Mouse (Mus musculus) ovary, adult 18-20 months (tissue): Measurements from ENCODE around the gene Mst1r.

Source experiments
- DNase-seq: peaks from one replicate; pipeline ENCODE4 v3.0.0; 2022; ENCODE audit warnings: low spot score, mixed read lengths

Mst1r gene

DNA sequence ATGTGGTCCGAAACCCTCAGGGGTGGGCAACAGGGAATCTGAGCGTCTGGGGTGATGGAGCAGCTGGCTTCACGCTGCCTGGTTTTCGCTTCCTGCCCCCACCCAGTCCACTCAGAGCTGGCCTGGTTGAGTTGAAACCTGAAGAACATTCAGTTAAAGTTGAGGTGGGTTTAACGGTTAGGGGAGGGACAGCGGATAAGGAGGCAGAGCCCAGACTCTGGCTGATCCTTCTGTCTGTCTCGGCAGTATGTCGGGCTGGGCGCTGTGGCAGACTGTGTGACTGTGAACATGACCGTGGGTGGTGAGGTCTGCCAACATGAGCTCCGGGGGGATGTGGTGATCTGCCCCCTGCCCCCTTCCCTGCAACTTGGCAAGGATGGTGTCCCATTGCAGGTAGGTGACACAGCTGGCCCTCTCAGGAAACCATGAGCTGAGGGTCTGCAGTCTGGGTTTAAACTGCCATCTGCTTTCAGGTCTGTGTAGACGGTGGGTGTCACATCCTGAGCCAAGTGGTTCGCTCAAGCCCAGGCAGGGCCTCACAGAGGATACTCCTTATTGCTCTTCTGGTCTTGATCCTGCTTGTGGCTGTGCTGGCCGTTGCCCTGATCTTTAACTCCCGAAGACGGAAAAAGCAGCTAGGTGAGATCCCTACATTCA lies 8.2 kb downstream of the Mst1r start:
- DNase-seq, result no peak

DNA sequence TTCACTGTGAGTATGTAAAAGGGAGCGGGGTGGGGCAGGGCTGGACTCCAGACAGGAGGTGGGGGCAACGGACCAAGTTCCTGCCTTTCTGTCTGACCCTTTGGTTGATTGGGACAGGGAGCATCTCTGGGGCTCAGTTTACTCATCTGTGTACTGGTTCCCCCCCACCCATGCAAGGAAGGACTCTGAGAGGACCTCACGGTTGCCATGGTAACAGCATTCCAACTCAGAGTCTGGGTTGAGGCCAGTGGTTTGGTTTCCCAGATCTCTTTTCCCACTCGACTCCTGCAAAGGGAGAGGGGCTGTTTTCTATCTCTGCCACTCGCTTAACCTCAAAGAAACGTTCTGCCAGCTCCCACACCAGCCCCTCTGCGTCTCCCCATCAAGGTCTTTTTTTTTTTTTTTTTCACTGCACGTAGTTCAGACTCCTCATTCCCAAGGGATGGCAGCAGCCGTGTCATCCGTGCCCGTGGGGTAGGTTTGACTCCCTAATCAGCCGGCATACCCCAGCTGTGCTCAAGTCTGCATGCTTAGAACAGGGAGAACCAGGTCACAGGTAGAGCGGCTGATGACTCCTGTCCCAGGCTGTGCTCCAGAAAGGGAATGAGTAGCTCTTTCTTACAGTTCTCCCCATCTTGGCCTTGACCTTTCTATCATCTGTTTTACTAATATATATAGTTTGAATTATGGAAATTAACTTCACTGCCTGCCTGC lies 11.4 kb downstream of the Mst1r start:
- no peak for DNase-seq

DNA sequence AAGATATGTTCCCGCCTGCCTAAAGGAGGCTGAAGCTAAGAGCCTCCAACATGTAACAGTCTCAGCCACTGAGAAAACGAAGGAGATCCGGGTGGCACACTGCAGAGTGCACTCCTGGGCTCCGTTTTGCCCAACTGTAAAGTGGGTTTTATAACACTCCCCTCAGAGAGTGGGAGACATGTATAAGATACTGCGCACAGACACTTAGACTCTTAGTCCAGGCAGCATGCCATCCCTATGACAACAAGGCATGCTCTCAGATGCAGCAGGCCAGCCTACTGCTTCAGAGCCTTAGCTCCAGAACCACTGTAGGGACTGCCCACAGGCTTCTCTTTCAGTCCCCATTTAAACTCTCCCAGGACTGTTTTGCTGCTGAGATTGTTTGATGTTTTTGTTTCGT lies 12.2 kb downstream of the Mst1r start:
- DNase-seq, result no peak

DNA sequence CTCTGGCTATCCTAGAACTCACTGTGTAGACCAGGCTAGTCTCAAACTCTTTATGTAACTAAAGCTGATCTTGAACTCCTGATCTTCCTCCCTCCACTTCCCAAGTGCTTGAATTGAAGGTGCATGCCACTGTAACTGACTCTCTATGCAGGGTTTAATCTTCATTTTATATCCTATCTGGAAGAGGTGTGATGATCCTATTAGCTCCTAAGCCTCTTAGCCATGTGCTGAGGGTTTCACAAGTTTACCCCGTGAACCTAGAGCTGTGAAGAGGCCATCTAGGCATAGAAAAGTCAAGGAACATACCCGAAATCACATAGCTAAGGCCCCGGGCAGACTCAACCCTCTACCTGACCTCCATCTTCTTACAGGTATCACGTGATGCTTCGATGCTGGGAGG lies 12.8 kb downstream of the Mst1r start:
- DNase-seq, result no peak

DNA sequence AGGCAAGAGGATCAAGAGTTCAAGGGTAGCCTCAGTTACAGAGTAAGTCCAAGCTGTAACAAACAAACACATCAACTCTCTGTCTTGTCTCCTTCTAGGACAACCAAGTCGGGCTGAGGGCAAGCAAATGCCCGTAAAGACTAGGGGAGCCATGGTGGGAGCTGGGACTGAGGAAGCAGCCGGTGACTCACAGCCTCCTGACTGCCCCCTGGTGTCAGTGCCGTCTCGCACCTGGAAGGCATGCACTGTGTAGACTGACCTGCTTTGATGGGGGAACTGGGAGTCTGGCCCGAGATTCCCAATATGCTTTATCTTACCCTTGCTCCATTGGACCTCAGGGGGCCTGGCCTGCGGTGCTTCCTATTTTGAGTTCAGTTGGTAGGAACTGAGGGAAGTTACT lies 16.3 kb downstream of the Mst1r start:
- no peak for DNase-seq

DNA sequence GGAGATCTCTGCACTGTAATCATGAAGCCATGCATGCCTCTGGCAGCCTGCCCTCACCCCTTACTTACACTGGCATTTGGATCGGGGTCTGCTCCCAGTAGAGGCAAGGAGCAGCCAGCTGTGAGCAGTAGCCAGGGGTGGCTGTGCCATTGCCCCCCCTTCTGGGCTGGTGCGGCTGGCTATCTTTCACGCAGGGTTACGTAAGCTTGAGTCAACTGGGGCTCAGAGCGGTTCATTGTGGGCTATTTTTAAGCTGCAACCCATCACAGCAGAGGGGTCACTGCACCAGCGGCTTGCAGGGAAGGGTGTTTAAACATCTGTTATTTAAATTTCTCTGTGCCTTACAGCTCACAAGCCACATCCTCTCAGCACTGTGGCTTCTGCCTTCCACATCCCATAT lies 17.3 kb downstream of the Mst1r start:
- DNase-seq, result no peak

DNA sequence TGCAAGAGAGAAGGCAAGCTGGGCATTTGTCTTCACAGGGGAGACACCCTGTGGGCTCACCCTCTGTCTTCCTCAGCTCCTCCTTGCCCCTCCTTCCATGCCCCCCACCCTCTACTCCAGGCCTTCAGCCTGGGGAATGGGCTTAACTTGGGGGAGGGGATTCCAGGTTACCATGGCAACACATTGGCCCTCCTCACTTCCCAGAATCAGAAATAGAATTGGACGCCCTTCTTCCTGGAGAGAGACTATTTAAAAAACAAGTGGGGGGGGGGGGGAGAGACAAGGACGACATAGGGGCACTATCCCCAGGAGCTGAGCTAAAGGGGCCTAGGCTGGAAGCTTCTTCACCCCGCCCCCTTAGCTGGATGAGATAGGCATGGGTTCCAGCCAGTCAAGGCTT lies 18.6 kb downstream of the Mst1r start:
- no peak for DNase-seq

DNA sequence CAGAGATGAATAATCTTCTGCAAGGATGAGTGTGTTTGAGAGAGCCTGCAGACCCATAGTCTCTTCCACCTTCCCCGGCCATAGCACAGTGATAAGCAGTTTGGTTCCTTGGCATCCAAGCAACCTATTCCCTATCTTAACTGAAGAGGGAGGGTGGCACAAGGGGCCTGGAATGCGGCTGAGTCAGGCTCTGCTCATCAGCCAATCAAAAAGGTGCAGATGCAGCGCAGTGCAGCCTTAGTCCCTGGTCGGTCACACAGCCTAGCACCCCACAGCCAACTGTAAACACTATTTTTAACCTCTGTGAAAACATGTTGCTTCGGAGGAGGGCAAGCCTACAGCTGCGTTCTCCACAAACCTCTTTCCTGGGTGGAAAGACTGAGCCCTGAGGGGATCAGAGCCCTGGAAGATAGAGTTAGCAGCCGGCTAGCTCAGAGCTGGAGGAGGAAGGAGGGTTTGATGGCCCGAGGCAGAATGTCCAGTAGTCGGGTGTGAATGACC lies 20.3 kb downstream of the Mst1r start:
- DNase-seq, result no peak

DNA sequence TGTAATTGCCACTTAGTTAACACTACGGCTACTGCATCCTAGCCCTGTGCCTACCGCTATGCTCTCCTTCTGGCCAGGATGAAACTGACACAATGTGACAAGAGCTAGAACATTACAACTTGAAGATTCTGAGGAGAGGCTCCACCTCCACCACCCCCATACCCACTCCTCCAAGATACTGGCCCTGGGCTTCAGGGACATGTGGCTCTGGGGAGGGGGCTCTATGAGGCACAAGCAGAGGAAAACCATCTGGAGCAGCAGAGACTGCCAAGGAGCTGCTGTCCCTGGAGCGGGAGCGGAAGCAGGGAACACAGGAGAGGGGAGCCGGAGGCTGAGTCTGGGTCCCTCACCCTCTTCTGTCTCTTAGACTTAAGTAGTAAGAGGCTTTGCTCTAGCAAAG lies 21.1 kb downstream of the Mst1r start:
- no peak for DNase-seq

DNA sequence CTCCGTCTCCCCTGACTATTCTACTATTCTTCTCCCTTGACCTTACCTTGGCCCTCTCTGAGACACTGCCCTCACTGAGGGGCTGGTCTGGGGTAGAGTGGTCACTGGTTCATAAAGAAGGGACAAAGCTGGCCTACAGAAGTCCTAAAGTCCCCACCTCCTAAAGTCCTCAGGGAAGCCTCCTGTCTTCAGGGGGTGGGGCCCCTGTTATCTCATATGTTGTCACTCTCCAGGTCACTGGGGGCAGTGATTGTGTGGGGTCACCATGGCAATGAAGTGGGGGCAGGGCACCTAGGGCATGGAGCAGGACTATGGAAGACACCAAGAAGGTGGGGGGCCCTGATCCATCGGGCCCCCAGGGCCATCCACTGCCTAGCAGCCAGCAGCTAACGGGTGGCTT lies 21.5 kb downstream of the Mst1r start, which contains the start of gene Actl11:
Gene Actl11 (plus strand): TSS at position 301 of the 400 bp plus-strand sequence.
- no peak for DNase-seq

DNA sequence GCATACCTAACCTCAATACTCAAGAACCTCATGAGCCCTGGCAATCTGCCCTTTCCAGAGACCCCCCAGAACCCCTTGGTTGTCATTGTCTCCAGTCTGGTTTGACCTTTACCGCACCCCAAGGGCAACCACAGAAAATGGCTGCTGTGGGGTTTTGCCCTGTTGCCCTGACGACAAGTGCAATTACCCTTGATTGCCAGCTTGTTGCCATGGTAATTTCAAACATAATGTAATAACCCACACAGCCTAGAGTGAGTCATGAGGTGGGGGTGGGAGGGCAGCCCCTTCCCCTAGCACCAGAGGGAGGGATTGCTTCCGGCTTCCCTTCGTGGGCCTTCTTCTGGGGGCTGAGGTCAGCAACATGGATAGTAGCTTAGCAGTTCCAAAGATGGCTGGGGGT lies 25.5 kb downstream of the Mst1r start:
- DNase-seq, result no peak

DNA sequence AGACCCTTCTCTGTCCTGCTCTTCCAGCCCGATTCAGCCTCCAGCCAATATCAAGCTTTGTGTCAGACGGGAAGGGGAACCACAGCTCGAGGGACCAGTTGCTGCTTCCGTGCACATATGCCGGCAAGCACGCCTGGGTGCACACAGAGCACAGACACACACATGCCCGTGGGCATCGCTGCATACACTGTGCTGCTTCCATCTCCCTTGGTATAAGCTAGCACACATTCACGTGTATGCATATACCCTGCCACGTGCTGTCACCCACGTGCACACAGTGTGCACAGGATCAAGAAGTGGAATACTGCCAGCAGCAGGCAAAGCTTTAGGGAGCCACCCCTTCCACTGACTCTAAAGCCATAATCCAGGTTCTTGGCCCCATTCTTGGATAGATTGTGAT lies 27.5 kb downstream of the Mst1r start:
- no peak for DNase-seq

DNA sequence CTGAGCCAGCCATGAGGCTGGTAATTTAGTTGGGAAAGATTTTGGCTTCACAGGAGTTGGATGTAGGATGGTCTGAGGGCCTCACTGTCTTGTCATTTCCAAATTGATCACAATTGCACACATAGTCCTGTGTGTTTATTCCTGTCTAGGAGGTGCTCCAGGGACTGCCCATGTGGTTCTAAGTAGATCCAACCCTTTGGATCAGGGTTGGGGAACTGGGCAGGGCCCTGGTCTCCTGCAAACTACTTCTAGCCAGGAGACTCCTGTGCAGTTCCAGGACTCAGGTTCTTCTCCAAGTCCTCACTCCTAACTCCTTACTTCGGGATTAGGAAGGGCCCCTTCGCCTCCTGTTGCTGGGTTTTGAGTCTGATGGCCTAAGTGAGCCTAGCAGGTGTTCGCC lies 28.7 kb downstream of the Mst1r start, which contains the start of gene Camkv:
Gene Camkv (plus strand): TSS at position 301 of the 400 bp plus-strand sequence.
- DNase-seq, result no peak

DNA sequence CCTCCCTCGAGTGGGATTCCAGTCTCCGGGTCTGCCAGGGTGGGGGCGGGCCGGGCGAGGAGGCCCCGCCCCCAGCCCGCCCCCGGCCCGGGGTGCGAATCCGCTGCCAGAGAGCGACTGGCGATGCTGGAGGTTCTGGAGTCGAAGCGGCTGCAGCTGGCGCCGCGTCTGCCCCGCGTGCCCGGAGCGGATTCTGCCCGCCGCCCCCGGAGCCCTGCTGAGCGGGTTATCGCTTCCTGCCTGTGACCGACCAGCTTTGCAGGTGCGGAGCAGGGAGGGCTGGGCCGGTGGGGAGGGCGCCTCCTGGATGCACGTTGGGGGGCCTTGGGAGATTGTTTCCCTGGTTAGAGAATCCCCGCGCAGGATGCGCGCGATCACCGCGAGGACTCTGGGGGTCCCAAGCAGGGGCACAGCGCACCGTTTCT lies 29.1 kb downstream of the Mst1r start:
- DNase-seq, result no peak

DNA sequence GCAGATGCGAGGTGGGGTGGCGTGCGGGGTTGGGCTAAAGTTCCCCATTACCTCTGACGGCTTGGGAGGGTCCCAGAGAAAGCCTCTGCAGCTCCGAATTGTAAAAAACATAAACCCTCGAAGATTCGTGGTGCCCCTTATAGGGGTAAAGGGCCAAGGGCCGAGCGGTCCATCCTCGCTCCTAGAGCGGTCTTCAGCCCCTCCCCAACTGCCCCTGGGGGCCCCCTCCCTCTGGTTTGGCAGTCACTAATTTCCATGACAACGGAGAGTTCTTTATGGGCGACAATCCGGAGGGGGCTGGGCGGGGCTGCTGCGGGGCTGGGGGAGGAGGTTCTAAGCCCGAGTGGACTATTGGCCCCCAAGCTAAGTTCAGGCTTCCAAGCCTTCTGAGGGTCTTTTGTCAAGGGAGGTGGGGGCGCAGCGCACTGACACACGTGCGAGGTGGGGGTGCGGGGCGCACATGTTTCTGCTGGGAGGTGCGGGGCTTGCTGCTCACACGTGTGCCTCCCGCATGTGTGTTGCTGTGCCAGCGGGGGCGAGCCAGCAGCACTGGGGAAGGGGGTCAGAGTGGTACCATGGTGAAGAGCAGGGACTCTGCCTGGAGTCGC lies 29.6 kb downstream of the Mst1r start:
- DNase-seq, result no peak

DNA sequence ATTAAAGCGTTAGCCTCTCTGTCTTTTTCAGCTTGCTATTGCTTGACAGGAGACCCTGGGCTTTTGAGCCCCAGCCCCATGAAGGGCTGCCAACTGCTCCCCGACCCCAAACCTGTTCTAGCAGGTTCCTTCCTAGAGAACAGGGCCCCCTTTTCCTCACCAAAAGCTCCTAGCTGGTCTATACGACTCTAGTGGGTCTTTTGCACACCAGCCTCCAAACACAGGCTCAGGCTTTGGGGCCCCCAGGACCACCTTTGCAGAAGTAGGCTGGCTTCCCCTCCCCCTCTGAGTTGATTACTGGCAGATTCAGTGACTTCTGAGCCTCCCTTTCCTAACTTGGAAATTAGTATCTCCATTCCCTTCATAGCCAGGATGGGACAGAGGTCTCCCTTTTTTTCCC lies 30.2 kb downstream of the Mst1r start:
- no peak for DNase-seq

DNA sequence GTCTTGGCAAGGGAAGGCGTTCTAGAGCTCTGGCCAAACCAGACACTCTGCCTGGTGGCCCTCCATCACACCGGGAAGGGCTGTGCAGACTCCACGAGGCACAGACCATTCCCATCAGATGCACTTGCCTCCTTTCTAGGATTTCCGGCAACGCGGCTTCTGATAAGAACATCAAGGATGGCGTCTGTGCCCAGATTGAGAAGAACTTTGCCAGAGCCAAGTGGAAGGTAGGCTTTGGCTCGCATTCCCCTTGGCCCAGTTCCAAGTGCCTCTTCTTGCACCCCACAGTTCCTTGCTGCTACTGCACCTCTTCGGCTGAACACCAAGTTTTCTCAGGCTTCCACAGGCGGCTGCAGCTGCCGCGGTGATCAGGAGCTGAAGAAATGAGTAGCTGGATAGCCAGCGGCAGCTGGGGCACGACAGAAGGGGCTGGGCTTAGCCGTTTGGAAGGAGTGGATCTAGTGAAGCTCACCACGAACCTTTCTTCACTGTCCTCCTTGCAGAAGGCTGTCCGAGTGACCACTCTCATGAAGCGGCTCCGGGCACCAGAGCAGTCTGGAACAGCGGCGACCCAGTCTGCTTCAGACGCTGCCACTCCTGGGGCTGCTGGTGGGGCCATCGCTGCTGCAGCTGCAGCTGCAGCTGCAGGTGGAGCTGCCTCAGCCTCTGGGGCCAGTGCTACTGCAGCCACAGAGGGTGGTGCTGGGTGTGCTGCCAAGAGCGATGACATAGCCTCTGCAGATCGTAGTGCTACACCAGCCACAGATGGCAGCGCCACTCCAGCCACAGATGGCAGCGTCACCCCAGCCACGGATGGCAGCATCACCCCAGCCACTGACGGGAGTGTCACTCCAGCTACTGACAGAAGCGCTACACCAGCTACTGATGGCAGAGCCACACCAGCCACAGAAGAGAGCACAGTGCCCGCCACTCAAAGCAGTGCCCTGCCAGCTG lies 40.8 kb downstream of the Mst1r start:
- DNase-seq, result no peak

DNA sequence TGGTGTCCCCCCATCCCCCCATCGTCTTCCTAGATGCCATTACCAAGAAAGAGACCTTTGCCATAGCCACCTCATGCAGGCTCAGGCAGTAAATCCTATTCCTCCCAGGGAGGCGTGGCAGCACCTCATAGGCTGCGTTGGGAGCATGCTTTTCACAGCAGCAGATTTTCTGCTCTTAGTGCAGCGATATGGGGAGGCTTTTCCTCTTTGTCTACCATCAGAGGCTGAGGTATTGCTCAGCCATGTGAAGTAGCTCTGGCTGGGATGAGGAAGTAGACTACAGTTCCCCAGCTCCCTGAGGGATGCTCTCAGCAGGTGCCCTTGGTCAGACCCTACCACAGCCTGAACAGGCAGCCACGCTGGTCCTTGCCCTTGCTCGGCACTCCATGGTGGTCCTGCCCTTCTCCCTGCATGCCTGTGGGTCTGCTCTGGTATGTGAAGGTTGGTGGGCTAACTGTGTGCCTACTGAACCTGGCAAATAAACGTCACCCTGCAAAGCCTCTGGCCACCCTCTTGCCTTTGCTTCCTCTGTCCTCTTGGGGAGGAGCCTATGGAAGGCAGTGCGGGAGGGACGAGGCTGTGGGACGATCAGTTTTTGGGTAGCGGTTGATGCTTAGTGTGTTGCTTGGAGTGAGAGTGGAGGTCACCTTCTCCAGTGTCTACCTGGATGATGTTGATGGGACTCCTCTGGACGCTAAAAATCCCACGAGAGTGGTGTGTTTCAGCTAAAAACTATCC lies 42.7 kb downstream of the Mst1r start:
- DNase-seq, result no peak

DNA sequence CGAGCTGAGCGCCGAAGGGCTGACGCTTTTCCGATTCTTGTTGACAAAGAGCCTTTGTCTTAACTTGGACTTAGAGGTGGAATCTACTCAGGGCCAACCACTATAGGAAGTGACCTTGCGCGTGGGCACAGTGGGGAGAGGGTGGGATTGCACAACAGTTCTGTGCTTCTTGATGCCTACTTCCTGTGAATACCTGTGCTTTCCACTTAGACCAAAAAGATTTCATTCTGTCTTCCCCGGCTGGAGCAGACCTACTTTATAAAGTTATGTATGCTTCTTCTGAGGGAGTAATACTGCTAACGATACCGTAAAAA lies 43.2 kb downstream of the Mst1r start, which contains the start of gene Traip:
Gene Traip (plus strand): TSS at position 215 of the 314 bp plus-strand sequence.
- no peak for DNase-seq

DNA sequence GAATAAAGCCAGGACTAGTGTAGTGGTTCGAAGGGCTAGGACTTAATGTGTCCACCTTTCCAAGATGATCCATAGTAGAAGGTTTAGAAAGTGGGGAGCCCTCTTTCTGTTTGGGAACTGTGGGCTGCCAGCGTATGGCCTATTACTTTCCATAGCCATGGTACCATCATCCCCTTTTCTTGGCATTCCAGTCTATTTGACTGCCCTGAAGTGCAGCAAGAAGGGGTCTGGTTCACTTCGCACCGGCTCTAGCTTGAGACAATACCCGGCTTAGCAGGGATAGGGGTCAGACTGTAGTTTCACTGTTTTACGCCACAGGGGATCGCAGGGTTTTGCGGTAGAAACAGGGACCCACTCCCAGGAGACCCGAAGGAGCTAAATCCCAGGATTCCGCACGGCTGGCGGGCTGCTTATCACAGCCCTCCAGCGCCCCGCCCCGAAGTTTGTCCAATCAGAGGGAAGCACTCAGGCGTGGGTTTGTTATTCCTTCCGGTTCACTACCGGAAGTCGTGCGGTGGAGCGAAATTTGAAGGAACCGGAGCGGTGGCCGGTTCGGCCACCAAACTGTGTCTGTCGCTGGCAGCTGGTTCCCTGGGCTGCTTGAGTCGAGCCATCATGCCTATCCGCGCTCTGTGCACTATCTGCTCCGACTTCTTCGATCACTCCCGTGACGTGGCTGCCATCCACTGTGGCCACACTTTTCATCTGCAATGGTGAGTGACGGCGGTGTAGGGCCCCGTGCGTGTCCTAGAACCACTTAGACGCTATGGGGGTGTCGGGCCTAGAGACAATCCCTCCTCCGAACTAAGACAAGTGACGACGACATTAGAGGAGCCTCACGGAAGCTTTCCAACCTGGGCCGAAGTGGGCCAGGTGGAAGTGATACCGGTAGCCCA lies 44.0 kb downstream of the Mst1r start:
- DNase-seq, result peak; percentile 83
